Mouse (Mus musculus): Measurements from ENCODE around the gene Pde4d.

The Pde4d gene

GRCm38 (mm10) chr13:109053242-109054018, 603.7 kb downstream of the Pde4d start:
- in situ Hi-C loops (cut with MboI; ENCODE audit: low pct_unique_long_range_greater_than_20kb in 1 of 2, low sequenced_read_pairs in 2 of 2, unreplicated experiment in 1 of 2): no loop called here

GRCm38 (mm10) chr13:109058045-109058444, 608.3 kb downstream of the Pde4d start:
- in situ Hi-C loops (cut with MboI; ENCODE audit: low pct_unique_long_range_greater_than_20kb in 1 of 2, low sequenced_read_pairs in 2 of 2, unreplicated experiment in 1 of 2): no loop called here

GRCm38 (mm10) chr13:109066581-109067159, 616.9 kb downstream of the Pde4d start:
- in situ Hi-C loops (cut with MboI; ENCODE audit: low pct_unique_long_range_greater_than_20kb in 1 of 2, low sequenced_read_pairs in 2 of 2, unreplicated experiment in 1 of 2): no loop called here

GRCm38 (mm10) chr13:109068258-109069219, 618.8 kb downstream of the Pde4d start:
- in situ Hi-C loops (cut with MboI; ENCODE audit: low pct_unique_long_range_greater_than_20kb in 1 of 2, low sequenced_read_pairs in 2 of 2, unreplicated experiment in 1 of 2): no loop called here

GRCm38 (mm10) chr13:109073371-109073770, 623.6 kb downstream of the Pde4d start:
- in situ Hi-C loops (cut with MboI; ENCODE audit: low pct_unique_long_range_greater_than_20kb in 1 of 2, low sequenced_read_pairs in 2 of 2, unreplicated experiment in 1 of 2): no loop called here

- in situ Hi-C loops (cut with MboI; ENCODE audit: low pct_unique_long_range_greater_than_20kb in 1 of 2, low sequenced_read_pairs in 2 of 2, unreplicated experiment in 1 of 2): no loop called here
These were observed 624.3 kb downstream of the Pde4d start for GRCm38 (mm10) chr13:109074078-109074477.

GRCm38 (mm10) chr13:109092654-109093053, 642.9 kb downstream of the Pde4d start:
- in situ Hi-C loops (cut with MboI; ENCODE audit: low pct_unique_long_range_greater_than_20kb in 1 of 2, low sequenced_read_pairs in 2 of 2, unreplicated experiment in 1 of 2): no loop called here

- in situ Hi-C loops (cut with MboI; ENCODE audit: low pct_unique_long_range_greater_than_20kb in 1 of 2, low sequenced_read_pairs in 2 of 2, unreplicated experiment in 1 of 2): no loop called here
These were observed 646.9 kb downstream of the Pde4d start for GRCm38 (mm10) chr13:109096654-109097053.

- in situ Hi-C loops (cut with MboI; ENCODE audit: low pct_unique_long_range_greater_than_20kb in 1 of 2, low sequenced_read_pairs in 2 of 2, unreplicated experiment in 1 of 2): no loop called here
These were observed 666.2 kb downstream of the Pde4d start for GRCm38 (mm10) chr13:109116004-109116341.

- in situ Hi-C loops (cut with MboI; ENCODE audit: low pct_unique_long_range_greater_than_20kb in 1 of 2, low sequenced_read_pairs in 2 of 2, unreplicated experiment in 1 of 2): no loop called here
These were observed 666.8 kb downstream of the Pde4d start for GRCm38 (mm10) chr13:109116342-109117201.

- in situ Hi-C loops (cut with MboI; ENCODE audit: low pct_unique_long_range_greater_than_20kb in 1 of 2, low sequenced_read_pairs in 2 of 2, unreplicated experiment in 1 of 2): no loop called here
These were observed 667.6 kb downstream of the Pde4d start for GRCm38 (mm10) chr13:109117210-109117791.

- in situ Hi-C loops (cut with MboI; ENCODE audit: low pct_unique_long_range_greater_than_20kb in 1 of 2, low sequenced_read_pairs in 2 of 2, unreplicated experiment in 1 of 2): no loop called here
These were observed 668.6 kb downstream of the Pde4d start for GRCm38 (mm10) chr13:109118296-109118800.

GRCm38 (mm10) chr13:109121867-109122266, 672.1 kb downstream of the Pde4d start:
- in situ Hi-C loops (cut with MboI; ENCODE audit: low pct_unique_long_range_greater_than_20kb in 1 of 2, low sequenced_read_pairs in 2 of 2, unreplicated experiment in 1 of 2): no loop called here

- in situ Hi-C loops (cut with MboI; ENCODE audit: low pct_unique_long_range_greater_than_20kb in 1 of 2, low sequenced_read_pairs in 2 of 2, unreplicated experiment in 1 of 2): no loop called here
These were observed 686.7 kb downstream of the Pde4d start for GRCm38 (mm10) chr13:109136405-109136804.

- in situ Hi-C loops (cut with MboI; ENCODE audit: low pct_unique_long_range_greater_than_20kb in 1 of 2, low sequenced_read_pairs in 2 of 2, unreplicated experiment in 1 of 2): no loop called here
These were observed 709.0 kb downstream of the Pde4d start for GRCm38 (mm10) chr13:109158703-109159102.

- in situ Hi-C loops (cut with MboI; ENCODE audit: low pct_unique_long_range_greater_than_20kb in 1 of 2, low sequenced_read_pairs in 2 of 2, unreplicated experiment in 1 of 2): no loop called here
These were observed 719.0 kb downstream of the Pde4d start for GRCm38 (mm10) chr13:109168556-109169334.

GRCm38 (mm10) chr13:109169335-109169606, 719.5 kb downstream of the Pde4d start:
- in situ Hi-C loops (cut with MboI; ENCODE audit: low pct_unique_long_range_greater_than_20kb in 1 of 2, low sequenced_read_pairs in 2 of 2, unreplicated experiment in 1 of 2): no loop called here
